Mouse (Mus musculus) hindbrain, postnatal 0 days (tissue): ENCODE data around the gene Kirrel2. TPM values are rescaled to one million over a fixed set of nuclear protein-coding genes. Genes with fewer than 3 reads are reported as not detected.

Experiments used
- ATAC-seq: fragments of 200-750 bp; cut with Nextera tagmentation; 2 replicates; pipeline ENCODE4 v1.8.0; 2017; ENCODE audit warnings: mild to moderate bottlenecking, moderate TSS enrichment, moderate library complexity
- DNase-seq: peaks from one replicate; pipeline ENCODE4 v3.0.0-alpha.2; 2015; ENCODE audit warnings: low spot score
- H3K27ac ChIP-seq: fragments of 300-500 bp; sonication (generic); 2 replicates; pipeline ENCODE4 v1.5.1; 2014; ENCODE audit warnings: mild to moderate bottlenecking
- H3K27me3 ChIP-seq: fragments of 300-500 bp; sonication (generic); 2 replicates; pipeline ENCODE4 v1.6.1; 2014; ENCODE audit warnings: low read length, mixed read lengths; ENCODE audit not compliant: insufficient read depth
- H3K36me3 ChIP-seq: fragments of 300-500 bp; sonication (generic); 2 replicates; pipeline ENCODE4 v1.6.1; 2014; ENCODE audit warnings: low read length, mixed read lengths; ENCODE audit not compliant: insufficient read depth
- H3K4me1 ChIP-seq: fragments of 300-500 bp; sonication (generic); 2 replicates; pipeline ENCODE4 v1.6.1; 2014; ENCODE audit warnings: antibody characterized with exemption, low read length, mixed read lengths; ENCODE audit not compliant: insufficient read depth
- H3K4me2 ChIP-seq: fragments of 300-500 bp; sonication (generic); 2 replicates; pipeline ENCODE4 v1.6.1; 2014; ENCODE audit warnings: low read depth, mild to moderate bottlenecking, low read length, moderate library complexity, mixed read lengths
- H3K4me3 ChIP-seq: fragments of 300-500 bp; sonication (generic); 2 replicates; pipeline ENCODE4 v1.5.1; 2014; ENCODE audit warnings: low read length
- H3K9ac ChIP-seq: fragments of 300-500 bp; sonication (generic); replicated peaks from 2 replicates; pipeline ENCODE4 v1.6.1; 2014; ENCODE audit warnings: mild to moderate bottlenecking, low read length, moderate library complexity, mixed read lengths
- H3K9me3 ChIP-seq: fragments of 300-500 bp; sonication (generic); 2 replicates; pipeline ENCODE4 v1.6.1; 2016; ENCODE audit warnings: low read length, mixed read lengths
- CTCF ChIP-seq: IDR thresholded peaks from 2 replicates; pipeline ENCODE4 v1.5.1; 2016; ENCODE audit warnings: antibody characterized with exemption, control low read depth, low read depth
- WGBS: fragments of 180-500 bp; shearing (Covaris S2); extraction: QIAGEN DNeasy Blood & Tissue Kit; methylation state at CpG from one replicate; pipeline ENCODE4 v1.1.7; 2014; 5-methylcytosine and 5-hydroxymethylcytosine counted together
- polyA plus RNA-seq: library from polyadenylated mRNA; unstranded; fragments of >200 nt; fragmentation: Nextera tagmentation; extraction: Ambion mirVana; gene quantifications from 2 replicates; pipeline ENCODE4 v1.2.1, GENCODE M21; 2015
- total RNA-seq: library from RNA; depleted of rRNA; stranded (reverse); fragments of >200 nt; gene quantifications from 2 replicates; pipeline ENCODE4 v1.2.3, GENCODE M21; 2014

Gene Kirrel2
- total and polyA plus RNA-seq, 2 experiments from 2014 or later = 4.4 to 10.7 TPM

DNA sequence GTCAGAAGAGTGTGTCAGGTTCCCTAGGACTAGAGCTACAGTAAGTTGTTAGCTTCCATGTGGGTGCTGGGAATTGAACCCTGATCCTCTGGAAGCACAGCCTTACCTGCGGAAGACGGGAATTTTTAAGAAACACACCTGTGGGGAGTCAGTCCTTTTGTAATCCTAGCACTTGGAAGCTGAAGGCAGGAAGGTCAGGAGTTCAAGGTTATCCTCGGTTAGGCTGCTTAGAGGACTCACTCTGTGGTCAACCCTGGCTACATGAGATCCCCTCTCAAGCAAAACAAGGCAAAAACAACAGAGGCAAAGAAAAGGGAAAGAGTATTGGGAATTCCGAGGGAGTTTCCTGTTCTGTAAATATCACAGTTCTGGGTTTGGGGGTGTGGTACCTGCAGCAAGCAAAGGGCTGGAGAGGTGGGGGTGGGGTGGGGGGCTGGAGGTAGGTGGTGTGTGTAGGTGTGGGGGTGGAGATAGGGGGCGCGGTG lies 7.4 kb upstream of the Kirrel2 start:
- no peak overlapping the region for H3K27ac ChIP-seq
- no peak overlapping the region for H3K4me2 ChIP-seq
- ATAC-seq = no peak
- H3K27me3 ChIP-seq = peaks cover 24% of the 10 kb centered on the region; the same call in 1 of the 2 replicates
- no peaks in the 10 kb centered on the region for H3K36me3 ChIP-seq
- no peak overlapping the region for H3K4me3 ChIP-seq
- H3K9me3 ChIP-seq = no peaks in the 10 kb centered on the region
- no peak overlapping the region for H3K9ac ChIP-seq
- DNase-seq = no peak
- no peak for TF ChIP-seq CTCF
- WGBS = 21% methylated on average over 6 of the region's 6 CpGs
- no peaks in the 10 kb centered on the region for H3K4me1 ChIP-seq

DNA sequence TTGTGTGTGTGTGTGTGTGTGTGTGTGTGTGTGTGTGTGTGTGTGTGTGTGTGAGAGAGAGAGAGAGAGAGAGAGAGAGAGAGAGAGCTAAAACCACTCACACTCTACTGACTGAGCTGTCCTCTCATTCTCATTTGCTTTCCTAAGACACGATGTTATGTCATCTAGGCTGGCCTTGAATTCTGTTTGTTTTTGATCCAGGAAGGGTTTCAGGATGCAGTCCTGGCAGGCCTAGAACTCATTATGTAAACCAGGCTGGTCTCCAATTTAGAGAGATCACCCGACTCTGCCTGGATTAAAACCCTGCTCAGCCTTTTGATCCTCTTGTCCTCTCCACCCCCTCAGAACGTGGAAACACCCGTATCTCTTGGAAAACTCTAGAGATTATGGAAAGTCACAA lies 6.5 kb upstream of the Kirrel2 start:
- Histone ChIP-seq H3K9ac (no peak overlapping the region), H3K4me1 (no peaks in the 10 kb centered on the region), H3K27ac (no peak overlapping the region), H3K4me2 (no peak overlapping the region), H3K36me3 (no peaks in the 10 kb centered on the region), H3K9me3 (no peaks in the 10 kb centered on the region), H3K4me3 (no peak overlapping the region), H3K27me3 (peaks cover 24% of the 10 kb centered on the region; the same call in 1 of the 2 replicates)
- 15% methylated on average over 4 of the region's 4 CpGs for WGBS
- ATAC-seq = no peak
- DNase-seq = no peak
- no peak for TF ChIP-seq CTCF

DNA sequence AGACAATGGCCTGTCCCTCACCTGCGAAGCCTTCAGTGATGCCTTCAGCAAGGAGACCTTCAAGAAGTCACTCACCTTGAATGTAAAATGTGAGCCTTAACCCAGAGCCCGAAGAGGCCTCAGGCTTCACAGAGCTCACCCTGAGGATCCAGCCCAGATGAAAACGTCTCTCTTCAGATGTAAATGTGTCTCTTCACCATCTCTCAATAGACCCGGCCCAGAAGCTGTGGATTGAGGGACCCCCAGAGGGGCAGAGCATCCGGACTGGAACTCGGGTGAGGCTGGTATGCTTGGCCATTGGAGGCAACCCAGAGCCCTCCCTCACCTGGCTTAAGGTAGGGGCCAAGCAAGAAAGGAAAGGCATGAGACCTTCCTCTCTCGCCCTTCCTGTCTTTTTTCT lies 6.1 kb upstream of the Kirrel2 start:
- ATAC-seq (no peak), DNase-seq (no peak)
- Histone ChIP-seq H3K9ac (no peak overlapping the region), H3K27ac (no peak overlapping the region), H3K4me1 (no peaks in the 10 kb centered on the region), H3K4me3 (no peak overlapping the region), H3K36me3 (no peaks in the 10 kb centered on the region), H3K9me3 (no peaks in the 10 kb centered on the region), H3K27me3 (peaks cover 26% of the 10 kb centered on the region; the same call in 1 of the 2 replicates), H3K4me2 (no peak overlapping the region)
- no peak for TF ChIP-seq CTCF
- 31% methylated on average over 7 of the region's 7 CpGs for WGBS

DNA sequence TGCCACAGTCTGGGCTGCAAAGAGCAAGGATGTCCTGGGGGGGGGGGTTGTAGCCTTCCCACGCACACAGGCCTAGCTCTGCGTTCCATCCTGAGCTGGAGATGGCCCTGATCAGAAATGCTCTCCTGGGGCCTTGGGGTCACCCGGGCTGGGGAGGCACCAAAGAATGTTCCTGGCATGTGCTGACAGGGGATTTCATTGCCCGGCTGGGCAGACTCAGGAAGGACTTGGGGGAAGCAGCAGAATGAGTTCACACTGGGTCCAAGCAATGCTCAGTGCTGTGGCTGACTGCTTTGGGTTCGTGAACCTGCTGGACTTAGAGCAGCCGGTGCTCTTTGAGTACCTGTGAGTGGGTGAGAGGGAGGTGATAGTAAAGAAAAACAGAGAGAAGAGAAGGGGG lies 2.0 kb upstream of the Kirrel2 start:
- Histone ChIP-seq H3K9ac (no peak overlapping the region), H3K4me1 (peaks cover 14% of the 10 kb centered on the region), H3K4me2 (no peak overlapping the region), H3K4me3 (no peak overlapping the region), H3K27me3 (peaks cover 24% of the 10 kb centered on the region), H3K36me3 (no peaks in the 10 kb centered on the region), H3K27ac (no peak overlapping the region), H3K9me3 (no peaks in the 10 kb centered on the region)
- DNase-seq = no peak
- no peak for TF ChIP-seq CTCF
- WGBS = 25% methylated on average over 6 of the region's 6 CpGs
- no peak for ATAC-seq

DNA sequence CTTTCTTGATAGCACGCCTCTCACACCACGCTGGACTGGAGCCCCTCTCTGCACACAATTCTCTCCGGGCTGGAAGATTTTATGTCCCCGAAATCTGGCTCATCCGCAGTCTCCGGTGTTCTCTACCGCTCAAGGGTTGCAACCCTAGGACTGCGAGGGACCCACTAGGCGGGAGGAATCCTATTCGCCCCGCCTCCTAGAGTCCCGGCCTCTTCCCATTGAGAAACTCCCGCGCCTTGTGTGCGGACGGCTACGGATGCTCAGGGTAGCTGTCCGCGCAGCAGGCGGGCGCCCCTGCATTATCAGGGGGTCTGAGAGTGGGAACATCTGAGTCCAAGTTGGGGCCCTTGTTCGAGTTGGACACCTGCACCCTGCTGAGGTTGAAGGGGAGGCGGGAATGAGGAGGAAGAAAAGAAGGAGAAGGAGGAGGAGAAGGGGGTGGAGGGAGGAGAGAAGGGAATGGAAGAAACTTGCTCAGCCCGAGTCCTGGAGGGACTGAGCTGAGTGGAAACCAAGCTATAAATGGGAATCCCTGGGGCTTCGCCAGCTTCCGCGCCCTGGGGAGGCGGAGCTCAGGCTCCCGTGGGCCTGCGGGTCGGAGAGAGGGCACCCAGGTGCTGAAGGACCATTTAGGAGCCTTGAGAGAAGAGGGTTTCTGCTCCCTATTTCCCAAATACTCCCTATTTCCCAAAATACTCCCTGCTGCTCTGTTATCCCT lies 420 bp downstream of the Kirrel2 start:
- Histone ChIP-seq H3K4me3 (peak overlapping the region; percentile 31), H3K4me2 (peak overlapping the region; percentile 61), H3K36me3 (no peaks in the 10 kb centered on the region), H3K9ac (peak overlapping the region; percentile 22; the same call in 1 of the 2 replicates), H3K9me3 (no peaks in the 10 kb centered on the region), H3K4me1 (peaks cover 17% of the 10 kb centered on the region), H3K27me3 (peaks cover 42% of the 10 kb centered on the region), H3K27ac (no peak overlapping the region)
- TF ChIP-seq CTCF = no peak
- DNase-seq (peak; percentile 34), ATAC-seq (no peak; the same call in 1 of the 2 replicates)
- WGBS = under 1% methylated on average over 31 of the region's 31 CpGs

DNA sequence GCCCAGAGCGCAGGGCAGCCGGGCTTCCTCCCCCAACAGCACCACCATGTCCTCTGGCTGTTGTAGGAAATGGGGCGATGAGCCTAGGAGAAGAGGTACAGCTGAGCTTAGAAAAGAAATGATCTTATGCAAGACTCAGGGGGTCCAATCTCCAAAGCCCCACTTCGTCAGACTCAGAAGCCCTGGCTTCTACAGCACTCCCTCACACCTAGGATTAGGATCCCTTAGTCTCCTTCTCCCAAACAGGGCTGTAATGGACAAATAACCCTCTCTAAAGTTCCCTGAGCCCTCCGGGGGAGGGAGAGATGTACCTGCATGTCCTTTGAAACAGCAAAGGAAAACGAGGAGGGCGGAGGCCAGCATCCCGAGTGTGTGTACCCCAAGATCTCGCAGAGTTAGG lies 1.0 kb downstream of the Kirrel2 start:
- no peak overlapping the region for H3K27ac ChIP-seq
- peak overlapping the region; percentile 31 for H3K4me3 ChIP-seq
- DNase-seq = no peak
- H3K9ac ChIP-seq = no peak overlapping the region; the same call in 1 of the 2 replicates
- 2% methylated on average over 9 of the region's 9 CpGs for WGBS
- no peak for ATAC-seq
- H3K4me2 ChIP-seq = peak overlapping the region; percentile 61
- no peaks in the 10 kb centered on the region for H3K36me3 ChIP-seq
- peaks cover 42% of the 10 kb centered on the region for H3K27me3 ChIP-seq
- H3K4me1 ChIP-seq = peaks cover 17% of the 10 kb centered on the region
- no peak for TF ChIP-seq CTCF
- no peaks in the 10 kb centered on the region for H3K9me3 ChIP-seq

DNA sequence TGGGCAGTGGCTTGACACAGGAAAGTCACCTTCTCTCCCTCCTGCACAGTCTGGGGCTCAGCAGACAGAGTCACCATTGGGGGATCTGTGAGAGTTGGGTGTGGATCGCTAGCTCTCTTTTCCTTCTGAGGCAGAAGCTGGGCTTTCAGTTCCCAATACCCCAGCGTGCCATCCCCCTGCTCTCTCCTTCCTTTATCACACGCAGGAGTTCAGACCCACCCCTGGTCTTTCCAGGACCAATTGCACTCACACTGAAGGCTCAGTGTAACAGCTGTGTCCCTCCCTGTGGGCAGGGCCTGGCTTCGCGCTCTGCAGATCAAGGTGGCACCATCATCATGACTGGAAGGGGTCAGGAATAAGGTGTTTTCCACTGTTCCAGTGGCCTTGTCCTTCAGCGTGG lies 3.2 kb downstream of the Kirrel2 start:
- 17% methylated on average over 6 of the region's 6 CpGs for WGBS
- peak overlapping the region; percentile 49 for H3K4me2 ChIP-seq
- H3K4me3 ChIP-seq = peak overlapping the region; percentile 18; the same call in 1 of the 2 replicates

More for the DNA sequence above, 3.2 kb downstream of the Kirrel2 start:
- no peak for ATAC-seq
- no peak for TF ChIP-seq CTCF
- Histone ChIP-seq H3K9me3 (no peaks in the 10 kb centered on the region), H3K27me3 (peaks cover 42% of the 10 kb centered on the region), H3K4me1 (peaks cover 17% of the 10 kb centered on the region), H3K9ac (no peak overlapping the region), H3K36me3 (no peaks in the 10 kb centered on the region), H3K27ac (no peak overlapping the region)
- no peak for DNase-seq
